In the genomic region with DNA sequence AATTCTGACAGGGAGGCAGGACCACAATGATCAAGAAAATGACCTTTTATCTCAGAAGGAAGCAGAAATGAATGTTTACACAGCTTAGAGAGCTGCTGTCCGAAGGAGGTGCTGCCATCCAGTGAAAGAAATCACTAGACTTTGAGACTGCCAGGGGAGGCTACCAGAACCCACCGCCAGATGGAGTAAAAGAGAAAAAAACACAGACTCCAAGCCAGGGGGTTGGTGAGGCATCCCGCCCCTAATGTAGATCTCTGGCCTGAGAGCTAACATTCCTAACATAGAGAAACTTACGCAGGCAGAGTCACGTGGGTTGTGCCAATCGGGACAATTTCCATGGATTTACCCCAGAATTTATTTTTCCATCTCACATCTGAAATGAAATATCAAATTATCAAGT, we compare ENCODE assay signal across 9 mouse cellular contexts. TPM values are rescaled to one million over a fixed set of nuclear protein-coding genes. Genes with fewer than 3 reads are reported as not detected.
DNase-seq lines count a peak whose midpoint lies in the region; ATAC-seq and TF ChIP-seq lines count a peak whose summit lies in the region.
"Had no signal": no experiment of that assay in that cellular context is flagged by ENCODE, and none has a peak within 500 bp of the region (broad histone marks: within the 10 kb centered on the region; RNA-seq: fewer than 3 reads in every experiment).

No protein-coding gene starts in this region.

- DNase-seq in heart, adult 11 months, result no peak
- DNase-seq in right cerebral cortex, postnatal 10 days (ENCODE audit: low spot score in 2 of 2), result peak; percentile 72 to 77
- DNase-seq in right cerebral cortex, postnatal 25 days, result no peak
- DNase-seq in embryonic facial prominence, embryonic 14.5 days (ENCODE audit: low spot score), result peak; percentile 67
- peak; percentile 66 for DNase-seq in limb, embryonic 11.5 days (ENCODE audit: low spot score)
- DNase-seq in stomach, postnatal 0 days (ENCODE audit: low spot score), result peak; percentile 48
- DNase-seq in natural killer cell, adult 2 months (ENCODE audit: low spot score in 2 of 2), result no peak

- 26% methylated on average over 6 of the region's 6 CpGs for WGBS in heart, embryonic 16.5 days
- 24% methylated on average over 6 of the region's 6 CpGs for WGBS in embryonic facial prominence, embryonic 14.5 days
- 43% methylated on average over 6 of the region's 6 CpGs for WGBS in limb, embryonic 11.5 days
- WGBS in stomach, postnatal 0 days, result 31% methylated on average over 6 of the region's 6 CpGs

- no peaks in the 10 kb centered on the region for H3K27me3 ChIP-seq in heart, embryonic 16.5 days (ENCODE audit: control insufficient read depth, insufficient read depth, low read length)
- no peaks in the 10 kb centered on the region for H3K27me3 ChIP-seq in embryonic facial prominence, embryonic 14.5 days (replicated peaks; ENCODE audit: control insufficient read depth, insufficient read depth, low read length)
- no peaks in the 10 kb centered on the region for H3K27me3 ChIP-seq in limb, embryonic 11.5 days (ENCODE audit: control insufficient read depth, insufficient read depth, low read length)
- no peaks in the 10 kb centered on the region for H3K27me3 ChIP-seq in stomach, postnatal 0 days (ENCODE audit: control insufficient read depth, insufficient read depth, low read length)
- H3K27me3 ChIP-seq: neural tube, embryonic 13.5 days had no signal

- no peak overlapping the region for H3K4me3 ChIP-seq in heart, embryonic 16.5 days (ENCODE audit: low read length)
- H3K4me3 ChIP-seq in embryonic facial prominence, embryonic 14.5 days (ENCODE audit: low read depth, low read length), result no peak overlapping the region
- no peak overlapping the region for H3K4me3 ChIP-seq in limb, embryonic 11.5 days (ENCODE audit: low read depth, low read length)
- no peak overlapping the region for H3K4me3 ChIP-seq in stomach, postnatal 0 days (ENCODE audit: low read depth, low read length)
- H3K4me3 ChIP-seq: neural tube, embryonic 13.5 days had no signal

- no peaks in the 10 kb centered on the region for H3K9me3 ChIP-seq in heart, embryonic 16.5 days (replicated peaks; ENCODE audit: control insufficient read depth, low read length)
- no peaks in the 10 kb centered on the region for H3K9me3 ChIP-seq in embryonic facial prominence, embryonic 14.5 days (ENCODE audit: control insufficient read depth, low read length)
- no peaks in the 10 kb centered on the region for H3K9me3 ChIP-seq in limb, embryonic 11.5 days (ENCODE audit: control insufficient read depth, low read length)
- H3K9me3 ChIP-seq in stomach, postnatal 0 days (ENCODE audit: control insufficient read depth, low read length), result no peaks in the 10 kb centered on the region
- H3K9me3 ChIP-seq: neural tube, embryonic 13.5 days had no signal

- TF ChIP-seq CTCF in stomach, postnatal 0 days (IDR thresholded peaks at IDR 0.05; ENCODE audit: low read depth), result peak; percentile 76

- no peak overlapping the region for H3K27ac ChIP-seq in heart, embryonic 16.5 days (ENCODE audit: low read length)
- H3K27ac ChIP-seq in embryonic facial prominence, embryonic 14.5 days (replicated peaks; ENCODE audit: low read depth, low read length), result no peak overlapping the region
- no peak overlapping the region for H3K27ac ChIP-seq in limb, embryonic 11.5 days (replicated peaks; ENCODE audit: low read depth, low read length)
- H3K27ac ChIP-seq in stomach, postnatal 0 days (replicated peaks), result no peak overlapping the region
- H3K27ac ChIP-seq: neural tube, embryonic 13.5 days had no signal

- H3K4me2 ChIP-seq in heart, embryonic 16.5 days (ENCODE audit: low read depth, low read length), result no peak overlapping the region
- H3K4me2 ChIP-seq in embryonic facial prominence, embryonic 14.5 days (ENCODE audit: low read depth, low read length), result no peak overlapping the region
- H3K4me2 ChIP-seq in limb, embryonic 11.5 days (ENCODE audit: low read depth, severe bottlenecking), result no peak overlapping the region
- no peak overlapping the region for H3K4me2 ChIP-seq in stomach, postnatal 0 days (replicated peaks; ENCODE audit: low read depth)
- H3K4me2 ChIP-seq: neural tube, embryonic 13.5 days had no signal

- no peak overlapping the region for H3K9ac ChIP-seq in heart, embryonic 16.5 days (ENCODE audit: low read length)
- H3K9ac ChIP-seq in embryonic facial prominence, embryonic 14.5 days (ENCODE audit: low read depth, low read length), result no peak overlapping the region
- H3K9ac ChIP-seq in limb, embryonic 11.5 days (ENCODE audit: low read length), result no peak overlapping the region
- no peak overlapping the region for H3K9ac ChIP-seq in stomach, postnatal 0 days (ENCODE audit: low read length)
- H3K9ac ChIP-seq: neural tube, embryonic 13.5 days had no signal

- 0 out of 2 replicates have a peak, but pooled peaks have one; percentile 25 for ATAC-seq in heart, embryonic 16.5 days (replicated peaks; ENCODE audit: extremely low read depth, insufficient read depth, low FRiP score)
- peak; percentile 34; the same call in 1 of the 2 replicates for ATAC-seq in embryonic facial prominence, embryonic 14.5 days (ENCODE audit: low read depth)
- no peak for ATAC-seq in limb, embryonic 11.5 days (ENCODE audit: insufficient number of reproducible peaks, low FRiP score, low TSS enrichment, low read depth)
- peak; percentile 51; the same call in 1 of the 2 replicates for ATAC-seq in stomach, postnatal 0 days (ENCODE audit: low FRiP score, low TSS enrichment)

- H3K36me3 ChIP-seq in heart, embryonic 16.5 days (ENCODE audit: control insufficient read depth, insufficient read depth), result peaks cover 5% of the 10 kb centered on the region
- no peaks in the 10 kb centered on the region for H3K36me3 ChIP-seq in embryonic facial prominence, embryonic 14.5 days (ENCODE audit: control insufficient read depth, insufficient read depth, low read length)
- no peaks in the 10 kb centered on the region for H3K36me3 ChIP-seq in limb, embryonic 11.5 days (ENCODE audit: control insufficient read depth, insufficient read depth, low read length)
- H3K36me3 ChIP-seq in stomach, postnatal 0 days (ENCODE audit: control insufficient read depth, insufficient read depth, low read length), result no peaks in the 10 kb centered on the region
- H3K36me3 ChIP-seq: neural tube, embryonic 13.5 days had no signal

- no peak for TF ChIP-seq EP300 in stomach, postnatal 0 days (optimal IDR thresholded peaks at IDR 0.05)

- H3K4me1 ChIP-seq in heart, embryonic 16.5 days (ENCODE audit: control insufficient read depth, insufficient read depth, low read length), result peaks cover 7% of the 10 kb centered on the region
- H3K4me1 ChIP-seq in embryonic facial prominence, embryonic 14.5 days (ENCODE audit: control insufficient read depth, insufficient read depth, low read length), result no peaks in the 10 kb centered on the region
- H3K4me1 ChIP-seq in limb, embryonic 11.5 days (ENCODE audit: control insufficient read depth, insufficient read depth, low read length), result no peaks in the 10 kb centered on the region
- no peaks in the 10 kb centered on the region for H3K4me1 ChIP-seq in stomach, postnatal 0 days (replicated peaks; ENCODE audit: control insufficient read depth, insufficient read depth)
- H3K4me1 ChIP-seq: neural tube, embryonic 13.5 days had no signal

RNA-seq across cellular contexts. Expression of a gene that starts 45.4 kb away (rescaled TPM):
- 33.5 and 37.7 TPM in 2 replicates for polyA plus RNA-seq in heart, embryonic 16.5 days (2015; fragmentation: Nextera tagmentation; extraction: Ambion mirVana)
- polyA plus RNA-seq in embryonic facial prominence, embryonic 14.5 days (2014; fragmentation: Nextera tagmentation; extraction: Ambion mirVana), result 33.5 and 37.9 TPM in 2 replicates
- 43.1 and 45.3 TPM in 2 replicates for polyA plus RNA-seq in limb, embryonic 11.5 days (2014; fragmentation: Nextera tagmentation; extraction: Ambion mirVana)
- polyA plus RNA-seq in stomach, postnatal 0 days (2015; fragmentation: Nextera tagmentation; extraction: Ambion mirVana), result 13.0 and 14.1 TPM in 2 replicates

Comparison
In these comparisons a context has a peak if more than half of its experiments do, and no peak if none do; other contexts are left out.
1. DNase-seq: peak in right cerebral cortex, postnatal 10 days (2 of 2), embryonic facial prominence, embryonic 14.5 days (single experiment), limb, embryonic 11.5 days (single experiment) and stomach, postnatal 0 days (single experiment); none in heart, adult 11 months (single experiment), right cerebral cortex, postnatal 25 days (single experiment) and natural killer cell, adult 2 months (0 of 2).